Mouse (Mus musculus) midbrain, embryonic 13.5 days (tissue): Measurements from ENCODE around the gene Nudt9. TPM values are rescaled to one million over a fixed set of nuclear protein-coding genes. Genes with fewer than 3 reads are reported as not detected.

Source experiments
- ATAC-seq: fragments of 200-750 bp; cut with Nextera tagmentation; 2 replicates; pipeline ENCODE4 v1.8.0; 2017; ENCODE audit warnings: mild to moderate bottlenecking, moderate TSS enrichment, moderate library complexity
- H3K27ac ChIP-seq: fragments of 300-500 bp; sonication (generic); 2 replicates; pipeline ENCODE4 v1.5.1; 2015; ENCODE audit warnings: inconsistent platforms, mild to moderate bottlenecking, moderate library complexity
- H3K27me3 ChIP-seq: fragments of 300-500 bp; sonication (generic); 2 replicates; pipeline ENCODE4 v1.6.1; 2015; ENCODE audit warnings: mild to moderate bottlenecking, inconsistent platforms
- H3K36me3 ChIP-seq: fragments of 300-500 bp; sonication (generic); 2 replicates; pipeline ENCODE4 v1.6.1; 2015; ENCODE audit warnings: mild to moderate bottlenecking, inconsistent platforms
- H3K4me1 ChIP-seq: fragments of 300-500 bp; sonication (generic); replicated peaks from 2 replicates; pipeline ENCODE4 v1.6.1; 2015; ENCODE audit warnings: inconsistent platforms
- H3K4me2 ChIP-seq: fragments of 300-500 bp; sonication (generic); replicated peaks from 2 replicates; pipeline ENCODE4 v1.6.1; 2015; ENCODE audit warnings: moderate library complexity, mild to moderate bottlenecking, inconsistent platforms
- H3K4me3 ChIP-seq: fragments of 300-500 bp; sonication (generic); replicated peaks from 2 replicates; pipeline ENCODE4 v1.5.1; 2015; ENCODE audit warnings: mild to moderate bottlenecking, inconsistent platforms
- H3K9ac ChIP-seq: fragments of 300-500 bp; sonication (generic); replicated peaks from 2 replicates; pipeline ENCODE4 v1.6.1; 2015; ENCODE audit warnings: mild to moderate bottlenecking, inconsistent platforms
- H3K9me3 ChIP-seq: fragments of 300-500 bp; sonication (generic); 2 replicates; pipeline ENCODE4 v1.6.1; 2016; ENCODE audit warnings: mild to moderate bottlenecking, inconsistent platforms
- WGBS: fragments of 180-500 bp; shearing (Covaris S2); methylation state at CpG from one replicate; pipeline ENCODE4 v1.1.7; 2015; 5-methylcytosine and 5-hydroxymethylcytosine counted together
- microRNA-seq: library from miRNA; unstranded; fragments of <30 nt; microRNA quantifications from one replicate; pipeline ENCODE4, GENCODE M21; 2016
- polyA plus RNA-seq: library from polyadenylated mRNA; unstranded; fragments of >200 nt; fragmentation: Nextera tagmentation; extraction: Ambion mirVana; gene quantifications from 2 replicates; pipeline ENCODE4 v1.2.1, GENCODE M21; 2015

Nudt9 gene
- polyA plus RNA-seq, 1 experiment from 2014 or later = 58.2 TPM

GRCm38 (mm10) chr5:104113491-104114172 lies 67.5 kb downstream of the Nudt9 start, which contains the start of gene Sparcl1:
Gene Sparcl1, minus strand, starts transcription at chr5:104113733.
- Histone ChIP-seq H3K4me1 (peaks cover 62% of the 10 kb centered on the region), H3K4me3 (peak within 1 kb of the TSS; percentile 22), H3K9ac (peak within 1 kb of the TSS; percentile 28), H3K4me2 (peak within 1 kb of the TSS; percentile 28), H3K36me3 (no peaks in the 10 kb centered on the region), H3K27ac (peak within 1 kb of the TSS; percentile 56), H3K9me3 (no peaks in the 10 kb centered on the region), H3K27me3 (peaks cover 27% of the 10 kb centered on the region)
- ATAC-seq = no peak
- 31% methylated on average over 15 of the region's 15 CpGs for WGBS

Small RNA genes lying within 50 kb of the gene (microRNA-seq; reads per million reads assigned to microRNA genes)
- 1.2 reads per million for gene Mir5619

Other genes with a start within 250 kb of the Nudt9 start
- 28.1 and 30.7 TPM in 2 replicates for gene Klhl8, start 135.0 kb upstream of the Nudt9 start, polyA plus RNA-seq
- not detected in 2 replicates for gene Hsd17b13, start 68.9 kb upstream of the Nudt9 start, polyA plus RNA-seq
- gene Hsd17b11, start 24.4 kb upstream of the Nudt9 start, polyA plus RNA-seq = 1.2 and 1.8 TPM in 2 replicates
- not detected in 2 replicates for gene Gm17660, start 31.3 kb downstream of the Nudt9 start, polyA plus RNA-seq
- gene Sparcl1, start 67.4 kb downstream of the Nudt9 start, polyA plus RNA-seq = 72.8 and 84.5 TPM in 2 replicates
- not detected in 2 replicates for gene Dspp, start 124.4 kb downstream of the Nudt9 start, polyA plus RNA-seq
- gene Dmp1, start 156.3 kb downstream of the Nudt9 start, polyA plus RNA-seq = 0.59 and 0.89 TPM in 2 replicates